Mouse (Mus musculus): ENCODE measurements around the gene Ptprn2.

DNA sequence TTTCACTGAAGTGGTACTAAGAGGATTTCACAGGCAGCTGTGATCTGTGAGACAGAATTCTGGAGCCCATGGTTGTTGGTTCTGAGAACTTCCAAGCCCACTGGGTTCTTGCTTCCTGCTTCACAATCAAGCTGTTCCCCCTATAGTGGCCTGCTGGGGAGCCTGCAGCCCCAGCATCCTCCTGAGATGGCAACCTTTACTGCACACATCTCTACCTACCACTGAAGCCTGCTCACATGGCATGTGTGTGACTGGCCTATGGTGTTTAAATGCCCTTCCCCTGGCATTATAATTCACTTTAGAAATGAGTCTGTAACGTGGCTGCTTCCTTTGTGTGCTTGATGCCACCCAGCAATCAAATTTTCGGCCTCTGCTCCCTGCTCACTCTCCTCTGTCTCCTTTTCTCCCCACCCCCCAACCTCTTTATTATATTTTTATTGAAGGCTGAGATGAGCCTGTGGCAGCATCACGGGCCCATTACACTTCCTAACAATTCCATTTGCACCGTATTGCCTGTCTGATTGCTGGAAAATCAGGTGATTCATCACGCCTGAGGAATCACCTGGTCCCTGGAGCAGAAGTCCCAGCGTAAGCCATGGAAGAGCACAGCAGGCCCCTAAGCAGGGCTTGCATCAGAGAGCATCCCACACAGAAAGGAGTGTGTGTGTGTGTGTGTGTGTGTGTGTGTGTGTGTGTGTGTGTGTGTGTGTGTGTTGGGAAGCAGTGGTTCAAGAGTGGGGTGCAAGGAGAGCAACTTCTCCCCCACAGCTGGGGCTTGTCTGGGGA is 402.2 kb downstream of the Ptprn2 start:
- TF ChIP-seq POLR2A (IDR thresholded peaks at IDR 0.05; ENCODE audit: borderline replicate concordance, extremely low read depth, low read depth, low read length) (no peak), CTCF (IDR thresholded peaks at IDR 0.05; ENCODE audit: insufficient read depth, low read length) (no peak)

Measured in lung, adult 2 months (tissue).